Mouse (Mus musculus) stomach, embryonic 14.5 days (tissue): ENCODE results near the gene Vmn2r111. TPM values are rescaled to one million over a fixed set of nuclear protein-coding genes. Genes with fewer than 3 reads are reported as not detected.
"Not testable (repeated sequence)": the region's sequence is repeated elsewhere in the genome, so short reads cannot be mapped to it uniquely, and the experiment has no call there.

Source experiments
- ATAC-seq: fragments of 200-750 bp; cut with Nextera tagmentation; 2 replicates; pipeline ENCODE4 v1.8.0; 2017; ENCODE audit warnings: low read depth, moderate TSS enrichment; ENCODE audit not compliant: insufficient number of reproducible peaks, insufficient read depth, low FRiP score
- H3K27ac ChIP-seq: fragments of 300-500 bp; sonication (generic); 2 replicates; pipeline ENCODE4 v1.5.1; 2014; ENCODE audit warnings: mild to moderate bottlenecking, low read length, moderate library complexity, mixed read lengths
- H3K27me3 ChIP-seq: fragments of 300-500 bp; sonication (generic); 2 replicates; pipeline ENCODE4 v1.6.1; 2014; ENCODE audit warnings: low read length, control low read depth, mixed read lengths; ENCODE audit not compliant: control insufficient read depth, insufficient read depth
- H3K36me3 ChIP-seq: fragments of 300-500 bp; sonication (generic); 2 replicates; pipeline ENCODE4 v1.6.1; 2014; ENCODE audit warnings: mild to moderate bottlenecking, control low read depth, low read length, moderate library complexity, mixed read lengths; ENCODE audit not compliant: control insufficient read depth, insufficient read depth
- H3K4me1 ChIP-seq: fragments of 300-500 bp; sonication (generic); 2 replicates; pipeline ENCODE4 v1.6.1; 2014; ENCODE audit warnings: low read length, control low read depth, mixed read lengths; ENCODE audit not compliant: control insufficient read depth, insufficient read depth
- H3K4me2 ChIP-seq: fragments of 300-500 bp; sonication (generic); replicated peaks from 2 replicates; pipeline ENCODE4 v1.6.1; 2014; ENCODE audit warnings: low read depth, low read length, control low read depth
- H3K4me3 ChIP-seq: fragments of 300-500 bp; sonication (generic); 2 replicates; pipeline ENCODE4 v1.5.1; 2014; ENCODE audit warnings: low read depth, low read length, control low read depth
- H3K9ac ChIP-seq: fragments of 300-500 bp; sonication (generic); replicated peaks from 2 replicates; pipeline ENCODE4 v1.6.1; 2014; ENCODE audit warnings: low read depth, mild to moderate bottlenecking, control low read depth, low read length, moderate library complexity, mixed read lengths
- H3K9me3 ChIP-seq: fragments of 300-500 bp; sonication (generic); 2 replicates; pipeline ENCODE4 v1.6.1; 2016; ENCODE audit warnings: low read depth, low read length, control low read depth; ENCODE audit not compliant: control insufficient read depth
- WGBS: fragments of 180-500 bp; shearing (Covaris S2); extraction: QIAGEN DNeasy Blood & Tissue Kit; methylation state at CpG from one replicate; pipeline ENCODE4 v1.1.7; 2014; 5-methylcytosine and 5-hydroxymethylcytosine counted together
- polyA plus RNA-seq: library from polyadenylated mRNA; unstranded; fragments of >200 nt; fragmentation: Nextera tagmentation; extraction: Ambion mirVana; gene quantifications from 2 replicates; pipeline ENCODE4 v1.2.1, GENCODE M21; 2014

Vmn2r111 gene
- polyA plus RNA-seq = not detected in 2 replicates

- H3K4me1 ChIP-seq, H3K36me3 ChIP-seq, H3K4me3 ChIP-seq, ATAC-seq, H3K4me2 ChIP-seq, H3K9ac ChIP-seq, H3K27ac ChIP-seq, H3K9me3 ChIP-seq, H3K27me3 ChIP-seq: not testable (repeated sequence)
- 63% methylated on average over 1 of the region's 1 CpGs for WGBS
These were observed at the start of gene Vmn2r111 for GRCm38 (mm10) chr17:22573382-22573781. TSS of gene Vmn2r111 (minus strand) at chr17:22573482.

GRCm38 (mm10) chr17:22600651-22601050 lies 27.4 kb upstream of the Vmn2r111 start, which contains the start of gene Vmn2r112:
TSS of gene Vmn2r112 (plus strand) at chr17:22600951.
- H3K9ac ChIP-seq, H3K4me3 ChIP-seq, H3K27ac ChIP-seq, H3K36me3 ChIP-seq, H3K27me3 ChIP-seq, H3K4me1 ChIP-seq, H3K4me2 ChIP-seq, ATAC-seq, H3K9me3 ChIP-seq: not testable (repeated sequence)

- 83% methylated on average over 7 of the region's 7 CpGs for WGBS
- not testable (repeated sequence) for H3K4me3 ChIP-seq, H3K27ac ChIP-seq, H3K36me3 ChIP-seq, ATAC-seq, H3K9ac ChIP-seq, H3K9me3 ChIP-seq, H3K4me1 ChIP-seq, H3K4me2 ChIP-seq, H3K27me3 ChIP-seq
These were observed 52.8 kb downstream of the Vmn2r111 start for GRCm38 (mm10) chr17:22520467-22520866.

- H3K27me3 ChIP-seq, H3K4me2 ChIP-seq, H3K27ac ChIP-seq, ATAC-seq, H3K4me1 ChIP-seq, H3K9ac ChIP-seq, H3K4me3 ChIP-seq, H3K36me3 ChIP-seq, H3K9me3 ChIP-seq: not testable (repeated sequence)
- WGBS = 66% methylated on average over 3 of the region's 3 CpGs
These were observed 53.2 kb downstream of the Vmn2r111 start for GRCm38 (mm10) chr17:22520037-22520436.

- no peaks in the 10 kb centered on the region for H3K9me3 ChIP-seq
- no peak overlapping the region for H3K4me2 ChIP-seq
- H3K27ac ChIP-seq = no peak overlapping the region
- no peak for ATAC-seq
- no peaks in the 10 kb centered on the region for H3K27me3 ChIP-seq
- no peak overlapping the region for H3K9ac ChIP-seq
- whole genome bisulfite sequencing = 78% methylated on average over 4 of the region's 4 CpGs
- H3K4me1 ChIP-seq = no peaks in the 10 kb centered on the region
- no peaks in the 10 kb centered on the region for H3K36me3 ChIP-seq
- H3K4me3 ChIP-seq = no peak overlapping the region
These were observed 76.2 kb downstream of the Vmn2r111 start for GRCm38 (mm10) chr17:22497120-22497519.

Other genes starting within 250 kb of the Vmn2r111 start
- gene Zfp944, start 212.1 kb downstream of the Vmn2r111 start, polyA plus RNA-seq = 14.6 and 15.7 TPM in 2 replicates
- 11.1 and 13.4 TPM in 2 replicates for gene Zfp758, start 212.0 kb downstream of the Vmn2r111 start, polyA plus RNA-seq
- gene Zfp946, start 149.3 kb downstream of the Vmn2r111 start, polyA plus RNA-seq = 18.1 and 19.2 TPM in 2 replicates
- not detected in 2 replicates for gene Vmn2r112, start 27.5 kb upstream of the Vmn2r111 start, polyA plus RNA-seq